Mouse (Mus musculus) testis, postnatal 14 days (tissue): ENCODE measurements around the gene Mug1.
"Not testable (repeated sequence)": the region's sequence is repeated elsewhere in the genome, so short reads cannot be mapped to it uniquely, and the experiment has no call there.

Source experiments
- DNase-seq: peaks from one replicate; pipeline ENCODE4 v3.0.0; 2021; ENCODE audit warnings: low spot score

Gene Mug1

GRCm38 (mm10) chr6:121838271-121838670, at the start of gene Mug1:
Gene Mug1 (plus strand): TSS chr6:121838541.
- DNase-seq: not testable (repeated sequence)

GRCm38 (mm10) chr6:121828034-121828433, 10.3 kb upstream of the Mug1 start:
- no peak for DNase-seq

GRCm38 (mm10) chr6:121836361-121836760, 2.0 kb upstream of the Mug1 start:
- no peak for DNase-seq

- DNase-seq: no peak
Observed at GRCm38 (mm10) chr6:121848378-121848777, 10.0 kb downstream of the Mug1 start.
